Mouse (Mus musculus) heart, postnatal 0 days (tissue): ENCODE results near the gene Nrxn3. TPM values are rescaled to one million over a fixed set of nuclear protein-coding genes. Genes with fewer than 3 reads are reported as not detected.

Experiments
- ATAC-seq: fragments of 200-750 bp; cut with Nextera tagmentation; 2 replicates; pipeline ENCODE4 v1.8.0; 2017; ENCODE audit warnings: low read depth, moderate number of reproducible peaks, moderate library complexity; ENCODE audit not compliant: insufficient read depth
- DNase-seq: peaks from one replicate; pipeline ENCODE4 v3.0.0-alpha.2; 2016; ENCODE audit warnings: low spot score
- H3K27ac ChIP-seq: fragments of 300-500 bp; sonication (generic); 2 replicates; pipeline ENCODE4 v1.5.1; 2014; ENCODE audit warnings: low read depth, mild to moderate bottlenecking
- H3K27me3 ChIP-seq: fragments of 300-500 bp; sonication (generic); 2 replicates; pipeline ENCODE4 v1.6.1; 2014; ENCODE audit warnings: low read length, mixed read lengths; ENCODE audit not compliant: control insufficient read depth, insufficient read depth
- H3K36me3 ChIP-seq: fragments of 300-500 bp; sonication (generic); replicated peaks from 2 replicates; pipeline ENCODE4 v1.6.1; 2014; ENCODE audit warnings: low read length, mixed read lengths; ENCODE audit not compliant: control insufficient read depth, insufficient read depth
- H3K4me1 ChIP-seq: fragments of 300-500 bp; sonication (generic); 2 replicates; pipeline ENCODE4 v1.6.1; 2014; ENCODE audit warnings: antibody characterized with exemption; ENCODE audit not compliant: control insufficient read depth, insufficient read depth
- H3K4me2 ChIP-seq: fragments of 300-500 bp; sonication (generic); 2 replicates; pipeline ENCODE4 v1.6.1; 2014; ENCODE audit warnings: low read depth, mild to moderate bottlenecking, low read length, moderate library complexity
- H3K4me3 ChIP-seq: fragments of 300-500 bp; sonication (generic); 2 replicates; pipeline ENCODE4 v1.5.1; 2014; ENCODE audit warnings: low read depth, low read length
- H3K9ac ChIP-seq: fragments of 300-500 bp; sonication (generic); replicated peaks from 2 replicates; pipeline ENCODE4 v1.6.1; 2014; ENCODE audit warnings: low read depth, low read length, mixed read lengths
- H3K9me3 ChIP-seq: fragments of 300-500 bp; sonication (generic); replicated peaks from 2 replicates; pipeline ENCODE4 v1.6.1; 2016; ENCODE audit warnings: low read length; ENCODE audit not compliant: control insufficient read depth
- CTCF ChIP-seq: IDR thresholded peaks from 2 replicates; pipeline ENCODE4 v1.5.1; 2016; ENCODE audit warnings: antibody characterized with exemption, control low read depth, low read depth
- EP300 ChIP-seq: IDR thresholded peaks from 2 replicates; pipeline ENCODE4 v1.6.1; 2016; ENCODE audit warnings: antibody characterized with exemption, low read depth
- WGBS: fragments of 180-500 bp; shearing (Covaris S2); extraction: QIAGEN DNeasy Blood & Tissue Kit; methylation state at CpG from one replicate; pipeline ENCODE4 v1.1.7; 2014; 5-methylcytosine and 5-hydroxymethylcytosine counted together
- polyA plus RNA-seq: library from polyadenylated mRNA; unstranded; fragments of >200 nt; fragmentation: Nextera tagmentation; extraction: Ambion mirVana; gene quantifications from 2 replicates; pipeline ENCODE4 v1.2.1, GENCODE M21; 2015
- total RNA-seq: library from RNA; depleted of rRNA; stranded (reverse); fragments of >200 nt; gene quantifications from 2 replicates; pipeline ENCODE4 v1.2.3, GENCODE M21; 2014; ENCODE audit warnings: low replicate concordance

Nrxn3 gene
- total and polyA plus RNA-seq, 2 experiments from 2014 or later = 1.0 to 1.8 TPM

GRCm38 (mm10) chr12:89504026-89504425 lies 781.4 kb downstream of the Nrxn3 start:
- no peak overlapping the region for H3K9ac ChIP-seq
- no peaks in the 10 kb centered on the region for H3K4me1 ChIP-seq
- H3K27me3 ChIP-seq = no peaks in the 10 kb centered on the region
- 50% methylated on average over 3 of the region's 3 CpGs for WGBS
- H3K36me3 ChIP-seq = no peaks in the 10 kb centered on the region
- ATAC-seq = no peak
- TF ChIP-seq EP300 = no peak
- TF ChIP-seq CTCF = no peak
- H3K27ac ChIP-seq = no peak overlapping the region
- H3K9me3 ChIP-seq = no peaks in the 10 kb centered on the region
- no peak overlapping the region for H3K4me2 ChIP-seq
- no peak for DNase-seq
- H3K4me3 ChIP-seq = no peak overlapping the region

- Histone ChIP-seq H3K4me1 (no peaks in the 10 kb centered on the region), H3K4me2 (no peak overlapping the region), H3K36me3 (no peaks in the 10 kb centered on the region), H3K9ac (no peak overlapping the region), H3K27me3 (no peaks in the 10 kb centered on the region), H3K4me3 (no peak overlapping the region), H3K9me3 (no peaks in the 10 kb centered on the region), H3K27ac (no peak overlapping the region)
- ATAC-seq = no peak
- peak; percentile 10 for DNase-seq
- 48% methylated on average over 2 of the region's 2 CpGs for WGBS
- TF ChIP-seq CTCF (peak; percentile 70), EP300 (no peak)
Observed at GRCm38 (mm10) chr12:89505121-89505764, 782.6 kb downstream of the Nrxn3 start.

GRCm38 (mm10) chr12:89508970-89509369 lies 786.3 kb downstream of the Nrxn3 start:
- TF ChIP-seq EP300 (no peak), CTCF (no peak)
- Histone ChIP-seq H3K27ac (no peak overlapping the region), H3K36me3 (no peaks in the 10 kb centered on the region), H3K27me3 (no peaks in the 10 kb centered on the region), H3K4me3 (no peak overlapping the region), H3K4me2 (no peak overlapping the region), H3K9me3 (no peaks in the 10 kb centered on the region), H3K9ac (no peak overlapping the region), H3K4me1 (no peaks in the 10 kb centered on the region)
- ATAC-seq (no peak), DNase-seq (no peak)

GRCm38 (mm10) chr12:89513759-89514158 lies 791.1 kb downstream of the Nrxn3 start:
- no peaks in the 10 kb centered on the region for H3K9me3 ChIP-seq
- WGBS = 37% methylated on average over 7 of the region's 7 CpGs
- H3K4me3 ChIP-seq = no peak overlapping the region
- ATAC-seq (no peak), DNase-seq (peak; percentile 27)
- no peak overlapping the region for H3K9ac ChIP-seq
- no peaks in the 10 kb centered on the region for H3K27me3 ChIP-seq
- no peaks in the 10 kb centered on the region for H3K36me3 ChIP-seq
- H3K27ac ChIP-seq = no peak overlapping the region
- no peak overlapping the region for H3K4me2 ChIP-seq
- TF ChIP-seq EP300 (no peak), CTCF (peak; percentile 74)
- H3K4me1 ChIP-seq = no peaks in the 10 kb centered on the region

- ATAC-seq = no peak
- WGBS = 67% methylated on average over 6 of the region's 6 CpGs
- H3K4me1 ChIP-seq = no peaks in the 10 kb centered on the region
Observed at GRCm38 (mm10) chr12:89516046-89516445, 793.4 kb downstream of the Nrxn3 start.

GRCm38 (mm10) chr12:89530679-89531350 lies 808.1 kb downstream of the Nrxn3 start:
- Histone ChIP-seq H3K27ac (no peak overlapping the region), H3K27me3 (no peaks in the 10 kb centered on the region), H3K9me3 (no peaks in the 10 kb centered on the region), H3K36me3 (no peaks in the 10 kb centered on the region), H3K4me2 (no peak overlapping the region), H3K4me1 (no peaks in the 10 kb centered on the region), H3K9ac (no peak overlapping the region), H3K4me3 (no peak overlapping the region)
- no peak for ATAC-seq
- no peak for DNase-seq
- WGBS = 23% methylated on average over 4 of the region's 4 CpGs
- TF ChIP-seq CTCF (peak; percentile 38), EP300 (no peak)

More at GRCm38 (mm10) chr12:89516046-89516445, 793.4 kb downstream of the Nrxn3 start:
- H3K4me3 ChIP-seq = no peak overlapping the region
- no peak overlapping the region for H3K9ac ChIP-seq
- H3K36me3 ChIP-seq = no peaks in the 10 kb centered on the region
- no peak overlapping the region for H3K27ac ChIP-seq
- no peak for DNase-seq
- H3K4me2 ChIP-seq = no peak overlapping the region
- H3K9me3 ChIP-seq = no peaks in the 10 kb centered on the region
- TF ChIP-seq CTCF (no peak), EP300 (no peak)
- no peaks in the 10 kb centered on the region for H3K27me3 ChIP-seq
